Mouse (Mus musculus): Measurements from ENCODE around the gene Tomm6. TPM values are rescaled to one million over a fixed set of nuclear protein-coding genes. Genes with fewer than 3 reads are reported as not detected.

Tomm6 gene
- polyA plus RNA-seq (2021; fragmentation: Nextera tagmentation): 307 and 361 TPM in 2 replicates
- long read RNA-seq, experiment 1, transcript Tomm6-201 (3 exons, 594 nt): minor isoform, 8 of 61 reads
- long read RNA-seq, experiment 1, transcript Tomm6-202 (3 exons, 749 nt): major isoform, 51 of 61 reads
- long read RNA-seq, experiment 1, partial matches to known transcripts: 0 of 61 reads
- long read RNA-seq, experiment 1, other reads (novel, unspliced or antisense): 1 of 61 reads
- long read RNA-seq, experiment 2, transcript Tomm6-201 (3 exons, 594 nt): minor isoform, 15 of 317 reads
- long read RNA-seq, experiment 2, transcript Tomm6-202 (3 exons, 749 nt): major isoform, 294 of 317 reads
- long read RNA-seq, experiment 2, partial matches to known transcripts: 1 of 317 reads
- long read RNA-seq, experiment 2, other reads (novel, unspliced or antisense): 7 of 317 reads

DNA sequence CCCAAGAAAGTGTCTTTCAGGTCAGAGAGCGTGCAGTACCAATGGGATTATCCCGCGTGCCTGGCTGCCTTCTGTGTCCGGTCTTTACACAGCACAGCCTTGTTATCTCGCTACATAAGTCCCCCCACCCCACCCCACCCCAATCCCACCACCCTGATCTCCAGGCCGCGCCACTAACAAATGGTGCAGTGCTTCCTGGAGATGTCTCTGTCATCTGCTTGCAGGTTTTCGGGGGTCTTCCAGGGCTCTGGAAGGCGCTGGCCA is at the start of gene Tomm6:
Gene Tomm6 (minus strand): TSS at position 43 of the 264 bp plus-strand sequence.

DNA sequence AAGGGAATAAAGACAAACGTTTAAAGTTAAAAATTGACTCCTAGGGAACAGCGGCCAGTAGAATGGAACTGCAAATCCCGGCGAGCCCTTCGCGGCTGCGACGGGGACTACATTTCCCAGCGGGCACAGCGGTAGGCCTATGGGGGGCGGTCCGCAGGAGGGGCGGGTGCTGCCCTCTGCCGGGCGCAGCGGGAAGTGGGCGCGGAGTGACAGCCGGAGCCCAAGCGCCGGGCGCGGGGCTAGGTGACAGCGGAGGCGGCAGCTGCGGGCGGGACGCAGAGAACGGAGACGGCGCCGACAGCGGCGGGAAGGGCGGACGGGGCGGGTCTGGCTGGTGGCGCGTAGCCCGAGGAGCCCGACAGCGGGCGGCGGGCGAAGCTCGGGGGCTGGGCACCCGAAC is 48.7 kb upstream of the Tomm6 start, which contains the start of gene Tfeb:
Gene Tfeb (plus strand): TSS at position 175 of the 400 bp plus-strand sequence.

GRCm38 (mm10) chr17:47726566-47726965 is 38.4 kb upstream of the Tomm6 start, which contains the start of gene Pgc:
Gene Pgc (plus strand): TSS chr17:47726842.

GRCm38 (mm10) chr17:47694503-47695336 is 6.5 kb upstream of the Tomm6 start, which contains the start of gene Prickle4:
Gene Prickle4 (minus strand): TSS chr17:47694736.

DNA sequence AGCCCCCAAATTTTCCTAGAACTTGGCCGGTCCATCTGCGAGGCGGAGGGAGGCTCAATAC is 6.1 kb upstream of the Tomm6 start, which contains the start of gene Gm21981:
Gene Gm21981 (minus strand): TSS at position 14 of the 61 bp plus-strand sequence.

GRCm38 (mm10) chr17:47688608-47689575 is 706 bp upstream of the Tomm6 start, which contains the start of gene Frs3:
Gene Frs3 (plus strand): TSS chr17:47689030.

Other genes starting within 250 kb of the Tomm6 start
- 5.9 and 7.7 TPM in 2 replicates for gene Taf8, start 186.1 kb downstream of the Tomm6 start, polyA plus RNA-seq (2021; fragmentation: Nextera tagmentation)
- 24.1 and 36.0 TPM in 2 replicates for gene Ccnd3, start 183.3 kb downstream of the Tomm6 start, polyA plus RNA-seq (2021; fragmentation: Nextera tagmentation)
- gene Bysl, start 76.9 kb downstream of the Tomm6 start, polyA plus RNA-seq (2021; fragmentation: Nextera tagmentation): 13.9 and 14.6 TPM in 2 replicates
- 17.6 and 21.6 TPM in 2 replicates for gene Med20, start 76.8 kb downstream of the Tomm6 start, polyA plus RNA-seq (2021; fragmentation: Nextera tagmentation)
- gene Gm20517, start 76.8 kb downstream of the Tomm6 start, polyA plus RNA-seq (2021; fragmentation: Nextera tagmentation): 4.1 and 6.6 TPM in 2 replicates
- 1.8 and 4.4 TPM in 2 replicates for gene Usp49, start 57.7 kb downstream of the Tomm6 start, polyA plus RNA-seq (2021; fragmentation: Nextera tagmentation)
- 10.7 and 17.9 TPM in 2 replicates for gene Frs3, start 644 bp upstream of the Tomm6 start, polyA plus RNA-seq (2021; fragmentation: Nextera tagmentation)
- gene Gm21981, start 6.1 kb upstream of the Tomm6 start, polyA plus RNA-seq (2021; fragmentation: Nextera tagmentation): 0.98 and 1.1 TPM in 2 replicates
- gene Prickle4, start 6.3 kb upstream of the Tomm6 start, polyA plus RNA-seq (2021; fragmentation: Nextera tagmentation): 0.29 and 0.55 TPM in 2 replicates
- not detected in 2 replicates for gene Pgc, start 38.5 kb upstream of the Tomm6 start, polyA plus RNA-seq (2021; fragmentation: Nextera tagmentation)
- 3.6 and 6.4 TPM in 2 replicates for gene Tfeb, start 48.6 kb upstream of the Tomm6 start, polyA plus RNA-seq (2021; fragmentation: Nextera tagmentation)
- gene Mdfi, start 146.3 kb upstream of the Tomm6 start, polyA plus RNA-seq (2021; fragmentation: Nextera tagmentation): 0.09 TPM in 1 of 2 replicates, not detected in the other
- 16.7 and 62.5 TPM in 2 replicates for gene Foxp4, start 236.3 kb upstream of the Tomm6 start, polyA plus RNA-seq (2021; fragmentation: Nextera tagmentation)

All from left cerebral cortex, adult 6 months (tissue).